Mouse (Mus musculus) G1E-ER4 (cell line): ENCODE results near the gene Gm26741. TPM values are rescaled to one million over a fixed set of nuclear protein-coding genes. Genes with fewer than 3 reads are reported as not detected.

ENCODE experiments used
- GATA1 ChIP-seq: IDR thresholded peaks from one replicate; pipeline ENCODE4 v1.8.0; 2012; ENCODE audit warnings: low read length, inconsistent platforms
- polyA plus RNA-seq: library from polyadenylated mRNA; stranded (reverse); fragments of >175 nt; gene quantifications from 2 replicates; pipeline ENCODE4 v1.2.3, GENCODE M21; 2012

Gm26741 gene
- polyA plus RNA-seq, result not detected in 2 replicates

GRCm38 (mm10) chr10:52358467-52358866 is at the start of gene Gm26741:
Gm26741 (plus strand) TSS chr10:52358767.
- TF ChIP-seq GATA1, result no peak

GRCm38 (mm10) chr10:52309196-52309595 is 49.4 kb upstream of the Gm26741 start:
- TF ChIP-seq GATA1, result no peak

- no peak for TF ChIP-seq GATA1
These were observed 38.9 kb upstream of the Gm26741 start for GRCm38 (mm10) chr10:52319506-52320286.

GRCm38 (mm10) chr10:52321918-52322317 is 36.6 kb upstream of the Gm26741 start:
- TF ChIP-seq GATA1, result no peak

GRCm38 (mm10) chr10:52331007-52331406 is 27.6 kb upstream of the Gm26741 start:
- TF ChIP-seq GATA1, result no peak

GRCm38 (mm10) chr10:52353184-52353583 is 5.4 kb upstream of the Gm26741 start:
- TF ChIP-seq GATA1, result no peak

- no peak for TF ChIP-seq GATA1
These were observed 1.7 kb downstream of the Gm26741 start for GRCm38 (mm10) chr10:52360241-52360735.

- no peak for TF ChIP-seq GATA1
These were observed 2.5 kb downstream of the Gm26741 start for GRCm38 (mm10) chr10:52360862-52361609.

GRCm38 (mm10) chr10:52368376-52368775 is 9.8 kb downstream of the Gm26741 start:
- no peak for TF ChIP-seq GATA1

- TF ChIP-seq GATA1, result no peak
These were observed 15.3 kb downstream of the Gm26741 start for GRCm38 (mm10) chr10:52373834-52374233.

- no peak for TF ChIP-seq GATA1
These were observed 16.1 kb downstream of the Gm26741 start for GRCm38 (mm10) chr10:52374651-52375050.

- no peak for TF ChIP-seq GATA1
These were observed 17.9 kb downstream of the Gm26741 start for GRCm38 (mm10) chr10:52376422-52376821.

GRCm38 (mm10) chr10:52377813-52378212 is 19.2 kb downstream of the Gm26741 start:
- no peak for TF ChIP-seq GATA1

- no peak for TF ChIP-seq GATA1
These were observed 22.8 kb downstream of the Gm26741 start for GRCm38 (mm10) chr10:52381321-52381801.

GRCm38 (mm10) chr10:52381845-52382591 is 23.5 kb downstream of the Gm26741 start, which contains the start of gene Gopc:
Gopc (minus strand) TSS chr10:52382124.
- TF ChIP-seq GATA1, result no peak

GRCm38 (mm10) chr10:52383022-52383421 is 24.5 kb downstream of the Gm26741 start:
- no peak for TF ChIP-seq GATA1

GRCm38 (mm10) chr10:52383522-52383921 is 25.0 kb downstream of the Gm26741 start:
- no peak for TF ChIP-seq GATA1
